Mouse (Mus musculus) intestine, embryonic 14.5 days (tissue): ENCODE results near the gene Ptpn1. TPM values are rescaled to one million over a fixed set of nuclear protein-coding genes. Genes with fewer than 3 reads are reported as not detected.

Source experiments
- ATAC-seq: fragments of 200-750 bp; cut with Nextera tagmentation; replicated peaks from 2 replicates; pipeline ENCODE4 v1.8.0; 2017; ENCODE audit warnings: low read depth, moderate number of reproducible peaks, moderate TSS enrichment, moderate library complexity; ENCODE audit not compliant: low FRiP score, low TSS enrichment
- DNase-seq: peaks from one replicate; pipeline ENCODE4 v3.0.0-alpha.2; 2018; ENCODE audit warnings: low spot score
- H3K27ac ChIP-seq: fragments of 300-500 bp; sonication (generic); 2 replicates; pipeline ENCODE4 v1.5.1; 2014; ENCODE audit warnings: low read depth, mild to moderate bottlenecking, control low read depth
- H3K27me3 ChIP-seq: fragments of 300-500 bp; sonication (generic); replicated peaks from 2 replicates; pipeline ENCODE4 v1.6.1; 2014; ENCODE audit warnings: low read length, control low read depth; ENCODE audit not compliant: control insufficient read depth, insufficient read depth
- H3K36me3 ChIP-seq: fragments of 300-500 bp; sonication (generic); 2 replicates; pipeline ENCODE4 v1.6.1; 2014; ENCODE audit warnings: low read length, control low read depth; ENCODE audit not compliant: control insufficient read depth, insufficient read depth
- H3K4me1 ChIP-seq: fragments of 300-500 bp; sonication (generic); replicated peaks from 2 replicates; pipeline ENCODE4 v1.6.1; 2014; ENCODE audit warnings: low read length, control low read depth, mixed read lengths; ENCODE audit not compliant: control insufficient read depth, insufficient read depth
- H3K4me2 ChIP-seq: fragments of 300-500 bp; sonication (generic); 2 replicates; pipeline ENCODE4 v1.6.1; 2014; ENCODE audit warnings: low read length
- H3K4me3 ChIP-seq: fragments of 300-500 bp; sonication (generic); 2 replicates; pipeline ENCODE4 v1.5.1; 2014; ENCODE audit warnings: low read depth, low read length, control low read depth, mixed read lengths
- H3K9ac ChIP-seq: fragments of 300-500 bp; sonication (generic); 2 replicates; pipeline ENCODE4 v1.6.1; 2014; ENCODE audit warnings: mild to moderate bottlenecking, low read length
- H3K9me3 ChIP-seq: fragments of 300-500 bp; sonication (generic); 2 replicates; pipeline ENCODE4 v1.6.1; 2016; ENCODE audit warnings: low read length, control low read depth; ENCODE audit not compliant: control insufficient read depth
- WGBS: fragments of 180-500 bp; shearing (Covaris S2); extraction: QIAGEN DNeasy Blood & Tissue Kit; methylation state at CpG from one replicate; pipeline ENCODE4 v1.1.7; 2014; 5-methylcytosine and 5-hydroxymethylcytosine counted together
- polyA plus RNA-seq: library from polyadenylated mRNA; unstranded; fragments of >200 nt; fragmentation: Nextera tagmentation; extraction: Ambion mirVana; gene quantifications from 2 replicates; pipeline ENCODE4 v1.2.1, GENCODE M21; 2014

Ptpn1 gene
- polyA plus RNA-seq, 1 experiment from 2014 or later: 42.6 TPM

GRCm38 (mm10) chr2:167945451-167945850 is 13.6 kb downstream of the Ptpn1 start:
- ATAC-seq (no peak), DNase-seq (no peak)
- Histone ChIP-seq H3K4me1 (peaks cover 22% of the 10 kb centered on the region), H3K9ac (no peak overlapping the region), H3K4me2 (no peak overlapping the region), H3K27me3 (no peaks in the 10 kb centered on the region), H3K4me3 (no peak overlapping the region), H3K9me3 (no peaks in the 10 kb centered on the region), H3K27ac (no peak overlapping the region), H3K36me3 (no peaks in the 10 kb centered on the region)
- WGBS: 86% methylated on average over 5 of the region's 5 CpGs

- Histone ChIP-seq H3K27ac (no peak overlapping the region), H3K4me1 (peaks cover 12% of the 10 kb centered on the region), H3K4me2 (no peak overlapping the region), H3K27me3 (no peaks in the 10 kb centered on the region), H3K36me3 (no peaks in the 10 kb centered on the region), H3K4me3 (no peak overlapping the region), H3K9me3 (no peaks in the 10 kb centered on the region), H3K9ac (no peak overlapping the region)
- ATAC-seq: no peak
- DNase-seq: no peak
- WGBS: 61% methylated on average over 3 of the region's 3 CpGs
These were observed 15.4 kb downstream of the Ptpn1 start for GRCm38 (mm10) chr2:167947251-167947650.

- Histone ChIP-seq H3K27me3 (no peaks in the 10 kb centered on the region), H3K4me2 (no peak overlapping the region), H3K9ac (no peak overlapping the region), H3K36me3 (no peaks in the 10 kb centered on the region), H3K9me3 (no peaks in the 10 kb centered on the region), H3K27ac (no peak overlapping the region), H3K4me1 (peaks cover 4% of the 10 kb centered on the region), H3K4me3 (no peak overlapping the region)
- ATAC-seq (no peak), DNase-seq (no peak)
- 77% methylated on average over 6 of the region's 6 CpGs for WGBS
These were observed 16.2 kb downstream of the Ptpn1 start for GRCm38 (mm10) chr2:167948047-167948446.

- WGBS: 90% methylated on average over 13 of the region's 13 CpGs
- H3K9ac ChIP-seq: no peak overlapping the region
- 0 out of 2 replicates have a peak, but pooled peaks cover under 1% of the 10 kb centered on the region for H3K4me1 ChIP-seq
- no peak overlapping the region for H3K4me3 ChIP-seq
- no peaks in the 10 kb centered on the region for H3K36me3 ChIP-seq
- no peak overlapping the region for H3K4me2 ChIP-seq
- no peak for ATAC-seq
- no peaks in the 10 kb centered on the region for H3K9me3 ChIP-seq
- H3K27me3 ChIP-seq: no peaks in the 10 kb centered on the region
- no peak overlapping the region for H3K27ac ChIP-seq
- no peak for DNase-seq
These were observed 16.7 kb downstream of the Ptpn1 start for GRCm38 (mm10) chr2:167948557-167948956.

GRCm38 (mm10) chr2:167949250-167949649 is 17.4 kb downstream of the Ptpn1 start:
- Histone ChIP-seq H3K4me2 (no peak overlapping the region), H3K4me1 (no peaks in the 10 kb centered on the region), H3K9me3 (no peaks in the 10 kb centered on the region), H3K36me3 (no peaks in the 10 kb centered on the region), H3K27me3 (no peaks in the 10 kb centered on the region), H3K9ac (no peak overlapping the region), H3K4me3 (no peak overlapping the region), H3K27ac (no peak overlapping the region)
- no peak for ATAC-seq
- DNase-seq: no peak
- 58% methylated on average over 6 of the region's 6 CpGs for WGBS

- no peak for DNase-seq
- H3K27ac ChIP-seq: no peak overlapping the region
- H3K9ac ChIP-seq: no peak overlapping the region
- ATAC-seq: no peak
- H3K27me3 ChIP-seq: no peaks in the 10 kb centered on the region
- 76% methylated on average over 2 of the region's 2 CpGs for WGBS
- H3K36me3 ChIP-seq: no peaks in the 10 kb centered on the region
- H3K4me2 ChIP-seq: no peak overlapping the region
- no peaks in the 10 kb centered on the region for H3K4me1 ChIP-seq
- no peak overlapping the region for H3K4me3 ChIP-seq
- no peaks in the 10 kb centered on the region for H3K9me3 ChIP-seq
These were observed 18.0 kb downstream of the Ptpn1 start for GRCm38 (mm10) chr2:167949808-167950207.

GRCm38 (mm10) chr2:167950681-167951080 is 18.8 kb downstream of the Ptpn1 start:
- DNase-seq (no peak), ATAC-seq (no peak)
- WGBS: 91% methylated on average over 6 of the region's 6 CpGs
- Histone ChIP-seq H3K36me3 (no peaks in the 10 kb centered on the region), H3K27ac (no peak overlapping the region), H3K27me3 (no peaks in the 10 kb centered on the region), H3K9me3 (no peaks in the 10 kb centered on the region), H3K4me2 (no peak overlapping the region), H3K4me1 (no peaks in the 10 kb centered on the region), H3K9ac (no peak overlapping the region), H3K4me3 (no peak overlapping the region)

- Histone ChIP-seq H3K27ac (no peak overlapping the region), H3K4me2 (no peak overlapping the region), H3K36me3 (no peaks in the 10 kb centered on the region), H3K4me1 (no peaks in the 10 kb centered on the region), H3K9me3 (no peaks in the 10 kb centered on the region), H3K4me3 (no peak overlapping the region), H3K9ac (no peak overlapping the region), H3K27me3 (no peaks in the 10 kb centered on the region)
- DNase-seq (no peak), ATAC-seq (no peak)
- 87% methylated on average over 13 of the region's 13 CpGs for WGBS
These were observed 19.7 kb downstream of the Ptpn1 start for GRCm38 (mm10) chr2:167951301-167952211.

- H3K4me1 ChIP-seq: peaks cover 11% of the 10 kb centered on the region
- no peaks in the 10 kb centered on the region for H3K9me3 ChIP-seq
- 78% methylated on average over 10 of the region's 10 CpGs for WGBS
- 0 out of 2 replicates have a peak overlapping the region, but pooled peaks have one; percentile 11 for H3K27ac ChIP-seq
- no peak for ATAC-seq
- no peak overlapping the region for H3K4me3 ChIP-seq
- H3K9ac ChIP-seq: no peak overlapping the region
- H3K36me3 ChIP-seq: no peaks in the 10 kb centered on the region
- no peak overlapping the region for H3K4me2 ChIP-seq
- no peak for DNase-seq
- H3K27me3 ChIP-seq: no peaks in the 10 kb centered on the region
These were observed 22.0 kb downstream of the Ptpn1 start for GRCm38 (mm10) chr2:167953819-167954218.
